Mouse (Mus musculus) layer of hippocampus, adult 18-20 months (tissue): Measurements from ENCODE around the gene Col4a4. TPM values are rescaled to one million over a fixed set of nuclear protein-coding genes. Genes with fewer than 3 reads are reported as not detected.
A peak's percentile ranks its signal among the peaks of the same experiment; 100 is the strongest.

Experiments
- DNase-seq, 2 experiments: peaks; one replicate each; pipeline ENCODE4 v3.0.0; 2022; ENCODE audit warnings: low spot score in 2 of 2
- total RNA-seq, 2 experiments: library from RNA; stranded (reverse); gene quantifications; 2 replicates each; pipeline ENCODE4 v1.2.3; 2021

Gene Col4a4
- total RNA-seq, 2 experiments from 2014 or later: 0.52 to 1.0 TPM

DNA sequence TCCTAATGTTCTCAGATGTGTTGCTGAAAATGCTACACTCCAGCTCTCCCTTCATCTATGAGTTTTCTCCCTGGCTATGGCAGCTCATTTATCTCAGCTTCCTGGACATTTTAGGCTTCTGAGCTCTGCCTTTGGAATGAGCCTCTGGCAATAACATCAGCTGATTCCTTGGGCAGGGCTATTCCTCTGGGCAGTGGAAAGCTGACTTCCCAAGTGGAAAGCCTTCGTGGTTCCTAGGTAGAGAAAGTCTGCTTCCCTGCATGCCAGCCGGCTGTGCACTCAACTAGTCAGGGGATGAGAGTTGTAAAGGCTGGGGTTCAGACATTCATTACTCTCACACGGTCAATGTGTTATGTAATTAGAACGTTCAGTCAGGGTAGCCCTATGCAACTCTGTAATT lies 8.3 kb downstream of the Col4a4 start:
- DNase-seq: no peak

DNA sequence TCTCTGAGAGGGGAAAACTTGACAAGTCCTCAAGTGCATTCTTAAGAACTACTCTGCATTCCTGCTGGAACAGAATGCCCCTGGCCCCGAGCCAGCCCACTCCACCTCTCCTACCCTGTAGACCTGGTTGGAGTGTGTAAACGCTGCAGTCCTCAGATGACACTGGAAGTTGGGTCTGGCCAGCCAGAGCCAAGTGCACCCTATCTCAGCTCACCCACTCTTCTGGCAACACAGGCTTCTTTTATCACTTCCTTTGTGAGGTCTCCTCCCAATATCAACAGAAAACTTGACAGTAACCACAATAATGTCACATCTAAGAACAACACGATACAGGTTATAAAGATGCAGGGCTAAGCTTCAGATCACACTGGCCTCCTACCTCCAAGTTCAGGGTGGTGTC lies 8.7 kb downstream of the Col4a4 start:
- no peak for DNase-seq

DNA sequence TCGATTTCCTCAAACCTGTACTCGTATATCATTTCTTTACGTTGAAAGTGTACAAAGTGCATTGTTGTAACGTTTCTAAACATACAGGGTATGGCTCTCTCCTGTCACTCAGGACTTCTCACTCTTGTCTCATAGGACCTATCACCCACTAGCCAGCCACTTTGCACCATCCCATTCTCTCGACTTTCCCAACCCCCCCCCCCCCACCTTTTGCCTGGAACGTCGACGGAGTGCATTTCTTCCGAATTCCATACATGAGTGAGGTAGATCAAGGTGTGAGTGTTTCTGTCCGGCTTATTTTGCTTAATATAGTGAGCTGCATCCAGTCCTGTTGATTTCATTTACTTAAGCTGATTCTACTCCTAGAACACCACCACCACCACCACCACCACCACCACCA lies 9.3 kb downstream of the Col4a4 start:
- DNase-seq: no peak

DNA sequence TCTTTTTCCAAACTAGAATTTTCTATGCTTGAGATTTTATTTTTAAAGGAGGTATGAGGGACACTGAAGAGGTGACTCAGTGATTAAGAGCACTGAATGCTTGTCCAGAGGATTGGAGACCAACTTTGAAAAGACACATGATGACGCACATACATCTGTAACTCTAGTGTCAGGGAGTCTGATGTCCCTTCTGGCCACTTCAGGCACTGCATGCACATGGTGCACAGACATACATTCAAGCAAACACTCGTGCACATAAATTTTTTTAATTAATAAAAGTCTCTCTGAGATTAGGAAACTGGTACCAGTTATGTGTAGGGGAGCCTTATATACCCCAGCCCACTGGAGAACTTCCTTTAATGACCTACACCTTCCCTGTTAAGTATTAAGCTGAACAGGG lies 10.5 kb downstream of the Col4a4 start:
- DNase-seq: no peak

DNA sequence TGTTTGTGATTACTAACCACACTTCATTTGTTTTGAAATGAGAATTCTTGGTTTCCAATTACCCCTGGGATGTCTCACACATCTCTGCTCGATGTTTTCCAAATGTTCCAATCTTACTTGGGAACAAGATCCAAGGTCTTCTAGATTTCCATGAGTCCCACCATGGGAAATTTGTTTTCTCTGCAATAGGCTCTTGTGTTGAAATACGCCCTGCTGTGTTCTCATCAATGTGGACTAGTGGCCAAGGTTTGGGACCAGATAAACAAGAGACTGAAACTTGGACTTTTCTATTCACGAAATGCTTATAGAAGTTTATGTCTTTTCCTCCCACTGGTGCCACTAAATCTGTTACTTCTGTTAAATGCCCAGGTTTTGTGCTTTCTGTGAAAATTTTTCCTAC lies 11.0 kb downstream of the Col4a4 start:
- DNase-seq: no peak

- DNase-seq: no peak
Measured at GRCm38 (mm10) chr1:82571758-82572157, 14.9 kb downstream of the Col4a4 start.

DNA sequence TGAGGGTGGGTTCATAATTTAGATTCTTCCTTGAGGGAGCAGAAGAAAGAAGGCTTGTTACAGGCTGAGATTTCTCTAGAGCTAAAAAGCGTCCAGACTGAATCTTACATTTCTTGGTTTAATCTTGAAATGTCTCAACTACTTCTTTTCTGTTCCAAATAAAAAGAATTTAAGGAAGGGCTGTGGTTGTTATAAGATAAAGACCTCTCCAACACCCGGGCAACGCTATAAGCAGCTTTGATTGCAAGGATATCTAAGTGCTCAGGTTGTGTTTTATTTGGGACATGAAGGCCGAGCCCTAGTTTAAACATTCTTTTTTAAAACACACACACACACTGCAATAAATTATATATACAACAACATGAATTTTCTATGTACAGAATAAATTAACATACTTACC lies 17.2 kb downstream of the Col4a4 start:
- no peak for DNase-seq

DNA sequence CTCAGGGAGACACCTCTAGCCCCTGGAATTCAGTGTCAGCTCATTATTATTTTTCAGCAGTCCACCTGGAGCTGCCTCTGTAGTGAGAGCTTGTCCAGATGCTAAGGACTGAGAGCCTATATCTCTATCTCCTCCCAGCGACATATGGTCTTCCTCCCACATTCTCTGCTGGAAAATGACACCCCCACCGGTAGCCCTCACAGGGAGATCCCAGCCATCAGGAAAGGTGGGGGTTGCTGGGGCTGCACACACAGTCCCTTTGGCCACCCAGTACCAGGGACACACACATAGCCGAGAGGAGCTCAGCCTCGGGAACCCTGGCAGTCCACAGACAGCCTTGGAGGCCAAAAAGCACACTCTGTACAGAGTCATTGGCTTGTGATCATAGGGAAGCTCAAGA lies 26.4 kb downstream of the Col4a4 start:
- no peak for DNase-seq

DNA sequence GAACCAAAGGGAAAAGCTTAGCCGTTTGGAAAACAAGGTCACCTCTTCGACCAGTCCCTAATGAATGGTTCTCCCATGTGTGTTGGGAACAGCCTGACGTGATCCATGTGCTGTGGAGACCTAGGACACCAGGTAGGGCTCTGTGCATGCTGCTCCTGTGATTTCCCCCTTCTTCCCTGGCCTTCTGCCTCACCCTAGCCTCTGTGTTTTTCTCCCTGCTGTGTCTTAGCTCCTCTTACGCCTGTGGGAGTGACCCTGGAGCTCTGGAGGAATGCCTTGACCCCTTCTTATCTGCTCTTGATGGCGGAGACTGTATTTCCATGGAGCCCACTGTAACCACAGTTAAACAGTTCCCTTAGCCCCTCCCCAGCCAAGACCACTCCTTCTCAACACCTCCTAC lies 31.8 kb downstream of the Col4a4 start:
- DNase-seq: no peak

DNA sequence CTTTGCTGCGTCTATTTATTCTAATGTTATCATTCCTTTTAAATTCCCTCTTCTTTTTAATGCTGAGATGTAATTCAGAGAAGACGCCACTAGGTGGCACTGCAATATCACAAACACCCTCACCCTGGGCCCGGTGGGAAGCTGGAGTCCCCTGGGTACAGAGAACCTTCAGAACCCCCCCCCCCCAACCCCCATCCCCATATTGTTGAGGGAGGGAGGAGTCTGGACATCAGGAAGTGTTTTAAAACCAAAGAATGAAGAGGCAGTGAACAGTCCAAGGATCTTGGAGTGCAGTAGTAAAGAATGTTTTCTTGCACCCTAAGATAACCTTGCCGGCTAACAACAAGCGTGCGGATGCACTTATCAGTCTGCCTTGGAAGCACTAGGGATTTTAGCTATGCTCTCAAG lies 32.2 kb downstream of the Col4a4 start:
- no peak for DNase-seq

- DNase-seq: no peak
Measured at GRCm38 (mm10) chr1:82545199-82545960, 41.3 kb downstream of the Col4a4 start.

GRCm38 (mm10) chr1:82544419-82545185 lies 42.0 kb downstream of the Col4a4 start:
- no peak for DNase-seq

GRCm38 (mm10) chr1:82543934-82544333 lies 42.7 kb downstream of the Col4a4 start:
- no peak for DNase-seq

- DNase-seq: no peak
Measured at GRCm38 (mm10) chr1:82540056-82540455, 46.6 kb downstream of the Col4a4 start.

DNA sequence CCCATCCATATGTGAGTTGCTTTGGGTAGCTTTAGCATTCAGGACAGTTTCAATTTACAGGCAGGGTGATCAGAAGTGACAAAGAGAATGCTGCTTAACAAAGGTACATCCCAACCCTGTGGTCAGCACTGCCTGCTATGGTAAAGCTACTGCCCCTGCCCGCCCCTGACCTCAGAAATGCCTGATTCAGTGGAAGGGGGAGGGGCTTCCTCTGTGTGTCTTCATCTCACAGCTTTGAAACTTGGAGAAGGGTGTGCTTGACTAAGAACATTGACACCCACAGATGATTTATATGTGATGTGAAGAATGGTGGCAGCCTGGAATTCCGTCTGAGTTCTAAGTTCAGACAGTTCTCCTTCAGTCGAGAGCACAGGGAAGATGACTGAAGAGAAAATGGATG lies 48.8 kb downstream of the Col4a4 start:
- no peak for DNase-seq

DNA sequence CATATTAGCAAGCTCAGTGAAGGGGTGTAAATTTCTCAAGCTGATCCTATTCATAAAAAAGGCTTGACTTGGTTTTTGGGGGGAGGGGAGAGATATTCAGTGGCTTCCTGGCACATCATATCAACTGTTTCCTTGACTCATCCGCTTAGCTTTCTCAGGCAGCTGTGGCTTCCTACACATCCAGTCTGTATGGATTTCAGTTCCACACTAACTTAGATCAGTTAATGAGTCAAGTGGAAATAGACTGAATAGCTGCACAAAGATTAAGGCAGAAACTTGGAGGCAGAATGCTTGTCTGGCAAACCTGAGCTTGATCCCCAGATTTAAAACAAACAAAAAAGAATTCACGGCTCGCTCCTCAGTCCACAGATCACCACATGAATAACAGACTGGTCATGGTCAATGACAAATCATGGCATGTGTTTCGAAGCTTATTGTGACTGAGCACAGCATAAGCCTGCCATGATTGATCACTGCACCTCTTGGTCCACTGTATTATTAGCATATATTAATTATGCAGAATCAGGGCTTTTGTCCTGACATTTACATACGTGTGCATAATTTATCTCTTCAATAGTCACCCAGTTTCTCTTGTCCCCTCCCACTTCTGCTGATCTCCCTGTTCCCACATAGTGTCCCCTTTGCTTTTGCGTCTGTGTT lies 50.0 kb downstream of the Col4a4 start:
- DNase-seq: peak in 1 of 2 experiments; percentile 25

GRCm38 (mm10) chr1:82527931-82528330 lies 58.7 kb downstream of the Col4a4 start:
- DNase-seq: no peak

DNA sequence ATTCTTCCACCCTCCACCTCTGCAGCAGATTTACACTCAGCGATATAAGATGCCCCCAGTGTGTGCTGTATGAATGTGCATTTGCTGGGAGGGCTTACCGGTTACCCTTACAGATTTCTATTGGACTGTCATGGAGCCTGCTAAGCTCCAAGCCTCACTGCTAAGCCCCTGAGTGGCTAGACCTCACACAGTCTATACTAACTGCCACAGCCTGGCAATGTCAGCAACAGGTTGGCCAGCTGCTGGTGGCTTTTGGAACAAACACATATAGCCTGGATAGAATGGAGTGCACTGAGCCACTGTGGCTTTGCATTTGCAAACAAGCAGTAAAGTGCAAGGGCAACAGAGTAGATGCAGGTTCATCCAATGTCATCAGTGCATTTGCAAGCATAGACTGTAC lies 94.7 kb downstream of the Col4a4 start:
- no peak for DNase-seq

DNA sequence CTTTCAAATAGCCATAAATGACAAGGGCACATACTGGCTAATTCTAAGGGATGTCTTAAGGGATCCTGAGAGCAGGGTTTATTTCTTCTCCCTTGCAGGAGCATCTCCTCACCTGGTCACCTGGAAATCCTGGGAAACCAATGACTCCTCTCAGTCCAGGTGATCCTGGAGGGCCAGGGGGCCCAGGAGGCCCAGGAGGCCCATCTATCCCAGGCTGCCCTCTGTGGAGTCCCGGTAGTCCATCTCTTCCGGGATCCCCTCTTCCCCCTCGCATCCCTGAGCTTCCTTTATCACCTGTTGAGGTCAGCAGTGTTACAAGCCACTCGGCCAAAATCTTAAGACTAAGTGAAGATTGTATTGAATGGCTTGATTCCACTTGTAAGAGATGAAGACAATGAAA lies 100.3 kb downstream of the Col4a4 start:
- no peak for DNase-seq

DNA sequence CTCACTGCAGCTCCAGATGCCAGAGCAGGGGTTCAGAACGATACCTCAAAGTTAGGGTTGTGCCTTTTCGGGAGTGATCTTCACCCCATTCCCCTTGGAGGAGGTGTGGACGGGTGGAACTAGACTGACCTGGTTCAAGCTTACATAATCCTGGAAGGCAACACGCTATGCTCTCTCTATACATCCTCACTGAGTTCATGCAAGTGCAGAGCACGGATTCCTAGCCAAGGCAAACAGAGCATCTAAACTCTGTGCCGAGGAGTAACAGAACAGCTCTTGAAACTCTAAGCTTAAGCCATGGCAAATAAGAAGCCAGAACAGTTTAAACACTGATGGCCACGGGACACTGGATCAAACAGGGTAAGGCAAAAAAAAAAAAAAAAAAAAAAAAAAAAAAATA lies 104.3 kb downstream of the Col4a4 start:
- no peak for DNase-seq

- DNase-seq: no peak
Measured at GRCm38 (mm10) chr1:82479696-82480487, 106.8 kb downstream of the Col4a4 start.
